Mouse (Mus musculus) layer of hippocampus, postnatal 25 days (tissue): ENCODE data around the gene Spice1. TPM values are rescaled to one million over a fixed set of nuclear protein-coding genes. Genes with fewer than 3 reads are reported as not detected.
A peak's percentile ranks its signal among the peaks of the same experiment; 100 is the strongest.

Experiments used
- DNase-seq, 2 experiments: peaks; one replicate each; pipeline ENCODE4 v3.0.0; 2022; ENCODE audit warnings: mixed read lengths in 2 of 2, low spot score in 1 of 2; ENCODE audit errors: extremely low spot score in 1 of 2
- total RNA-seq, 2 experiments: library from RNA; stranded (reverse); gene quantifications; 2 replicates each; pipeline ENCODE4 v1.2.3; 2021

Gene Spice1
- total RNA-seq, 2 experiments from 2014 or later: 15.7 to 19.1 TPM

DNA sequence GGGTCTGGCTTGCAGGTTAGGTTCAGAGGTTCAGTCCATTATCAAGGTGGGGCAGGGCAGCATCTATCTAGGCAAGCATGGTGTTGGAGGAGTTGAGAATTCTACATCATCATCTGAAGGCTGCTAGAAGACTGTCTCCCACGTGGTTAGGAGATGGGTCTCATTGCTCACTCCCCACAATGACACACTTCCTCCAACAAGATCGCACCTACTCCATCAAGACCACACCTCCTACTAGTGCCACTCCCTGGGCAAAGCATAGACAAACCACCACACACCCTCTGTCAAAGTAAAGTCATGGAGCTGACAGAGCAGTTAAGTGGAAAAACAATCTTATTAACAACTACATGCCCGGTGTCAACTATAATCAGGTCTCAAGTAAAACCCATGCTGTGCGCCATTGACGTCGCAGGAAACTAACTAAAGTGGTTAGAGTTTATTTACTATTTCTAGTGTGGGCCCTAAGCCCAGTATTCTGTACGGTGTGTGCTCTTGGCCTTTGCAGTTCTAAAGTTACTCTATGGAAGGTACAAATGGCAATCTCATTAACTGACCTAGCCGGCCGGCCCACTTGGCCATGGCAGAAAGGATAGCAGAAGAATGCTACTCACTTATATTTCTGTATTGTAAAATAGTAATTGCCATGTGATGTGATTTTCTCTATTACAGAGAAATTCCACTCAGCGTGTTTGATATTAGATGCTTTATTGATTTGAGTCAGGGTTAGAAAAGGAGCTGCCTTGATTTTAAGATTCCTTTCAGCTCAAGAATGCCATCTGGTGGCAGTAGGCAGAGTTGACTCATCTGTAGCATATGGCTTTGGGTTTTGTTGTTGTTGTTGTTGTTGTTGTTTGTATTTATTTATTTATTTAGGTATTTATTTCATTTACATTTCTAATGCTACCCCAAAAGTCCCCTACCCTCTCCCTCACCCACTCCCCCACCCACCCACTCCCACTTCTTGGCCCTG is 15.3 kb downstream of the Spice1 start:
- peak in 1 of 2 experiments; percentile 35 for DNase-seq

DNA sequence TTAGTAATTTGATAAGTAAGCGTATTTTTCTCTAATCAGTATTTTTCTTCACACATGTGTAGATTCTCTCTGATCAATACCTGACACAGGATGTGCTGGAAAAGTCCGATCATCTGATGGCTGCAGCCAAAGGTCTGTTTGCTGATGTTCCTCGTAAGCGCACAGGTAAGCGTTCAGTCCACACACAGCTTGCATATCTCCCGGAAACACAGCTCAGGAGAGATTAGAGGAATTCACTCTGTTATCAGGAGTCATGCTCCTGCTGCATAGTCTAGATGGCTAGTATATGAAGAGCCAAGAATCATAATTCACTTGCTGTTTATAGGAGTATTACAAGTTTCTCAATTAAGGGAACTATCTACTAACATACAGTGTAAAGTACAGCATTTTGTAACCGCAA is 18.6 kb downstream of the Spice1 start:
- no peak for DNase-seq

DNA sequence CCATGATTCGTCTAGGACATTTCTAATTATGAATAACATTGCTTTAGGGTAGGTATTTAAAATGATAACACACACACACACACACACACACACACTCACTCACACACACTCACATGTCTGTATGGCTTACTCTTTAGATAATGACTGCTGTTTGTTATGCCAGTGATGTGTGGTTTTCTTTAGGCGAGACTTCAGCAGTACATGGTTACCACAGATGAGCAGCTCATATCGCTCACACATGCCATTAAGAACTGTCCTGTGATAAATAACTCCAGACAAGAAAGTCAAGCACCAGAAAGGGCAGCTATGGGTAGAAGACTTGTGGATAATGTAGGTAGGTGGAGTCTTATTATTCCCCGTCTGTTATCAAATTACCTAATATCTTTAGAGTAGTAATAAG is 28.5 kb downstream of the Spice1 start:
- DNase-seq: no peak

DNA sequence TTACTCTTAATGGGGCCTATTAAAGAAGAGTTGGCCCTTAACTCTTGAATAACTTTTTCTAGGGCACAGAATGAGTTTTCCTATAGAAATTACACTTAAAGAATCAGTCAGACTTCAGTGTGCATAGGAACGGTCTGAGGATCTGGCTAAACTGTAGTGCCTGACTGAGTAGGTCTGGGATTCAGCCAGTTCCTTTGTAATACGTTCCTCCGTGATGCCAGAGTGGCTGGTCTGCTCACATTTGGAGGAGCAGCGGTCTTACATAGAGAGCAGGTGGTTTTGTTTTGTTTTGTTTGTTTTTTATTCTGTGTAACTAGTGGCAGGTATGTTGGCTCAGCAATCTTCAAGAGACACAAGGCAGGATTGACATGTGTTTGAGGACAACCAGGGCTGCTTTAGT is 33.1 kb downstream of the Spice1 start:
- no peak for DNase-seq

DNA sequence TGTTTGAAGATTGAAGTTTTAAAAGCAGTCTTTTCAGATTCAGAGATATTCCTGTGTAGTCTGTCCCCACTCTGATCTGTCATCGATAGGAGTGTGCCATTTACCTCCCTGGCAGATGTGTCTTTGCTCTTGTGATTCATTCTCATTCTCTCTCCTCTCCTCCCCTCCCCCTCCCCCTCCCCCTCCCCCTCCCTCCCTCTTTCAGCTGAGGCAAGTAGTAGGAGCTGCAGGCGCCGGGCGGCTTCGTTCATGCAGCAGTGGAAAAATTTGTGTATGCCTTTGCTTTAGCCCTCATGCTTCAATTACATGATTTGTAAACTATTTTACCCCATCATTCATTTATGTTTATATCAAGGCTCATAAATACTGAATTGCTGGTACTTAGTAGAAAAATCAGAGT is 34.7 kb downstream of the Spice1 start:
- no peak for DNase-seq

DNA sequence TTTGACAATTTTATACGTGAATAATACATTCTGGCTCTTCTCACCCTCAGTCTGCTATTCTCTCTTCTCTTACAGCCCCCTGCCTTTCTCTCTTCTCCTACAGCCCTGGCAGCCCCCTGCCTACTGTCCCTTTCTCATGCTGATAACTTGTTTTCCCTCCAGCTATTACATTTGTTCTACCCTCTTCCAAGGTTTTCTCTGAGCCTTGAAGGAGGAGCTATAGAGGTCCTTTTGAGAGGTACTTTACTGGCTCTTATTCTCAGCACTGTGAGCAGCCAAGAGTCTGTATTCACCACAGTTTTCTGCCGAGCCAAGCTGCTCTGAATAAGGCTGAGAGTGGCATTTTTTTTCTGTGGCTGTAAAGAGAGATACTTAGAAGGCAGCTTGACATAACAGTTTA is 36.6 kb downstream of the Spice1 start:
- no peak for DNase-seq

DNA sequence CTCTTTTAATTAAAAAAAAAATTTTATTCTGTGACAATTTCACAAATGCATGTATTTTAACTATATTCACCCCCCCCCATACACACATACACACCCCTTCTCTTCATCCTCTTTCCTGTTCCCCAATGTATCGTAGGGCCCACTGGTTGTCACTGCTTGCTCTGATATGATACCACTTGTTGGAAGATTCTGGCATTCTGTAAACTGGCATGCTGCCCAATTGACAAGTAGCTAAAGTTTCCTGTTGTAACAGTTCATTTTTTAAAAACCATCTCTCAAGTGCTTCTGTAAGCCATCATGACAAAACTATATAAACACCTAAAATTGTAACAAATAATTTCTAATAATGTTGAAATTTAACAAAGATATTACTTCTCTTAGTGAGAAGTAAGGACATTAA is 37.3 kb downstream of the Spice1 start:
- DNase-seq: no peak

DNA sequence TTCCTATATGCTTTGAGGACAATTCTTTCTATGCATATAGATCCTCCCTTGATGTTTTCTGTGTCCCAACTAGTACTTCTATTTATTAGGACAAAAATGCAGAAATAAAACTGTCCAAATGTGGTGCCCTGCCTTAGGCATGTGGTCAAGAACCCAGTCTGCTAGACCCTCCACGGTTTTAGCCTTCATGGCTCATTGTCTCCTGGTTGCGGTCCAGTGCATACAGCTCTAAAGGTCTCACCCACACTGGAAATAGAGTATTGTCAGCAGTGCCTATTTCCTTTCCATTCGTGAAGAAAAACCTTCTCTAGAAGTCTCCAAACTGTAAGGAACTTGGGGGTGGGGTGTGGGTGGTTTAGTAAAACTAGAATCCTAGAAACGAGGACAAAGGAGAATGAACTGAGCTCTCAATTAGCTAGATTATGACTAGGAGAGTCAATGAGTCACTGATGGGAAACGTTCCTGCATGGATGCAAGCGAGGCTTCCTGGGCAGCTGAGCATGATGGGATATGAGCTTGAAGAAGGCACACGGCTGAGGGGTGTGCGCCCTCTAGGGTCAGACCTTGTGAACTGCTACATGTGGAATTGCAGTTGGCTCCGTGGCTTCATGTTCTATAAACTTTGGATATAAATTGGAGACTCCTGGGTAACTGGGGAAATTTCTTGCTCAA is 45.1 kb downstream of the Spice1 start:
- DNase-seq: peak in 1 of 2 experiments; percentile 41

DNA sequence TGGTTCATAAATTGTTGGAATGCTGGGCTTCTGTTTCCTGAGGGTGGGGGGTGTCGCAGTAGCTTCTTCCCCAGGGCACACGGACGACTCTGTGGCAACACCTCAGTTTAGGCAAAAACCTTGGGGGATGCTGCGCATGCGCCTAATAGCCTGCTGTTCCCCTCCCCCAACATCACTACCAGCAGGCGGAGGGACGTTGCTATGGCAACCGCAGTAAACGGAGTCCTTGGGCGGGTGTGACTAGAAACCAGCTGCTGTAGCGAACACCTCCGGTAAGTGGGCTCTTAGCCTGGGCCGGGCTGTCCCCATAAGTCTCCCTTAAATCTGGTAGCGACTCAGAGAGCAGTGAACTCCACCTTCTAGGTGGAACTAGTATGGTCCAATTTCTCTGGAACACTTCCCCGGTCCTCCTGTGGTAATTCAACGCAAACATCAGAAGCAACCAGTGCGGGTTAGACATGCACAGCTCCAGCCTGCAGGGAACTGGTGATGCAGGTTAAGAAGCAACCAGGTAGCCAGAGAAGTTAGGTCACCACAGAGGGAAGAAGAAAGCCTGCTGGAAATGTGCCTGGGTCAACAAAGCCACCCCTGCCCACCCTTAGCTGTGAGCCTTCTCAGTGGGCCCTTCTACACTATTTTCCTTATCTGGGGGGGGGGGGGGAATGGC is 47.8 kb downstream of the Spice1 start, which contains the start of gene Cfap44:
TSS of gene Cfap44 (plus strand) at position 220 of the 667 bp plus-strand sequence.
- peak; percentile 75 to 81 for DNase-seq

DNA sequence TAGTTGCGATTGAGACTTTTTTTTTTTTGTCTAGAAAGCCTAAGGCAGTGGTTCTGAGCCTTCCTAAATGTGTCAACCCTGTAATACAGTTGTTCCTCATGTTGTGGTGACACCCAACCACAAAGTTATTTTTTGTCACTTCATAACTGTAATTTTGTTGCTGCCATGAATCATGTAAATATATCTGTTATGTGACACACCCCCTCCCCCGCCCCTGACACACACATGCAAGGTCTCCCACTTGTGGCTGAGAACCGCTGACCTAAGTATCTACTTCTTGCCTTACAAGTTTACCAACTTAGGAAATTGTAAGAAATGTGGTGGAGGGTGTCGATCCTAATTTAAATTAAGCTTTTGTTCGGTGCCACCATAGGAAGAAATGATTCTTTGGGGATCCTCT is 58.0 kb downstream of the Spice1 start:
- no peak for DNase-seq

DNA sequence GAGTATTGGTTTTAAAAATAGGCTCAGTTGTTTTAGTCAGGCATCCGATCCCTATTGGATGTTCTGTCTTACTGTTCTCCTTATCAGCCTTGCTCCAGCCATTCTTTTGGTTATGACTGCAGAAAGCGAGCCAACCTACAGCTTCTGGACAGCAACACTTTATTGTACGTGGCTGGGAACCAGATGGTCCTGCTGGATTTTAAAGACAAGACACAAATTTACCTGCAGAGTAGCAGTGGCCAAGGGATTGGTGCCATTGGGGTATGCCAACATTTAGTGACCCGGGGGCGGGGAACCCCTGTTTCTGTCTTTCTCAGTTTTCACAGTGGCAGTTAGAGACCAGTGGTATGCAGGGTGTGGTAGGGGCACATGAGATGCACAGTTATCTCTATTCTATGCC is 60.3 kb downstream of the Spice1 start:
- no peak for DNase-seq

DNA sequence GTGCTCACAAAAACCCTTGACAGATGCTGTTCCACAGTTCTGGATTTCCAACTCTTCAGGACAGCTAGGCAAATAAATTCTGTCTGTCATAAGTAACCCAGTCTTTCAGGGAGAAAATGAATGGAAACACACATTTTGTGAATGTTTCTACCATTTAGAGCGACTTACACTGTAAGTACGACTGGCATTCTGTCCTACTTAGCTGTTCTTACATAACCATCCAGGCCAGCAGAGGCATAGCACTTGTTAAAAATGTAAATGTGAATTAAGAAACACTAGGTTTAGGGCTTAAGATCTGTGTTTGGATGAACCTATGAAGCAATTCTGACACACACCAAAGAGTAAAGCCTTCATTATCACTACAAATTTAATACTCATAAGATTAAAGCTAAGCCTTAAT is 61.4 kb downstream of the Spice1 start:
- DNase-seq: no peak

DNA sequence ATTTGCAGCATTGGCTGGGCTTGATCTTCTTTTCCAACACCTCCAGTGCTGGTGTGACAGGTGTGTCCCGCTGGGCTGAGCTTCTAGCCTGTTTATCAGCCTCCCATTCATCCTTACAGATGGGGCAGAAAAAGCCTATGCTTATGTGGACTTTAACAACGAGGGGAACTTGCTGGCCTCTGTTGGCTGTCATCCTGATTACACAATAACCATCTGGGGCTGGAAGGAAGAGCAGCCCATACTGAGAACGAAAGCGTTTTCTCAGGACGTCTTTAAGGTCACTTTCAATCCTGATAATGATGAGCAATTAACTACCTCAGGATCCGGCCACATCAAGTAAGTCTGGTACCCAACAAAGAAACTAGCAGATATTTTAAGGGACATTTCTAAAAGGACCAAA is 63.3 kb downstream of the Spice1 start:
- no peak for DNase-seq

DNA sequence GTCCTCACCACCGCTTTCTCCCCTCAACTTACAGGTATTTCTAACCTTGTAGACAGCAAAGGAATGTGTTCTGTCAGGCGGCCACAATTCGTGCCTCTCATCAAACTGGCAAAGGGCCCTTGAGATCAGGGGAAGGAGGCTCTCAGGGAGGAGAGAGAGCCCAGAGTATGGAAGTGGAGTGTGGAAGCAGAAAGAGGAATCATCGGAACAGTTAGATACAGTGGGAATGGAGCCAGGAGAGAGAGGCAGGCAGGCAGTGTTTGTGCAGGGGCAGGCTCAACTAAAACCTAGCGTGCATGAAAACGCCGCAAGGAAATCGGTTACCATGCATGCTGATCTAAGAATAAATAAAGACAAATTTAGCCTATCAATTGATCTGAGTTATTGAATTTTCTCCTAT is 70.7 kb downstream of the Spice1 start:
- no peak for DNase-seq

DNA sequence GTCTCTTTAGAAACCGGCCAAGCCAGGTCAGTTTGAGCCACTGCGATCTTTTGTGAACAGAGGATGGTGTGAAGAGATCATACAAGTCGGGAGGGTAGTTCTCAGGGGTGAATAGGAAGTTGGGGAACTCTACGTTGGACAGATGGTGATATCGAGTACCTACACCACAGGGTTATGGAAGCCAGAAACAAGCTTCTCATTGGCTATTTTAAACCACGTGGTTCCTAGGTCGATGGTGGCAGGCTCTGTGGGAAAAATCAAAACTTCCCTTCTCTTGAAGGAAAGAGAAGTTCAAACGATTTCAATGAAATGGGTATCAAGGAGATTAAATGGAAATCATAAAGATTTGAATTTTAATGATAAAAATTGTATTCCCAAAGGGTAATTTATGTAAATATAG is 74.8 kb downstream of the Spice1 start:
- DNase-seq: no peak

DNA sequence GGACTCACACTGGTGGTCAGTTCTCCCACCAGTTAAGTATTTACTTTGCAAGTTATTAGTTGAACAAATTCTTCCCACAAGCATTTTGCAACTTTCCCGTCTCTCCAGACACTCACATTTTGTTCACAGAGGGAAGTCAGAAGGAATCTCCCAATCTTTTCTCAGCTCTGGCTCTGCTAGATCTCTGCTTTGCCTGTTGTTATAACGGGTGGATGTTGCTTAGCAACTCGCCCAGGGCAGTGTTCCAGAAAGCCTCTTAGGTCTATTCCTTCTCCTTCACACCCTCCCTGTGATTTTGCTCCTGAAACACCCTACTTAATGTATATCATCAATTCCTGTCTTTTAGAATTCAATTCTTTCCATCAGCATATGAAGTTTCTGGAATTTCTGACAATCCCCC is 76.6 kb downstream of the Spice1 start:
- DNase-seq: peak in 1 of 2 experiments; percentile 42

DNA sequence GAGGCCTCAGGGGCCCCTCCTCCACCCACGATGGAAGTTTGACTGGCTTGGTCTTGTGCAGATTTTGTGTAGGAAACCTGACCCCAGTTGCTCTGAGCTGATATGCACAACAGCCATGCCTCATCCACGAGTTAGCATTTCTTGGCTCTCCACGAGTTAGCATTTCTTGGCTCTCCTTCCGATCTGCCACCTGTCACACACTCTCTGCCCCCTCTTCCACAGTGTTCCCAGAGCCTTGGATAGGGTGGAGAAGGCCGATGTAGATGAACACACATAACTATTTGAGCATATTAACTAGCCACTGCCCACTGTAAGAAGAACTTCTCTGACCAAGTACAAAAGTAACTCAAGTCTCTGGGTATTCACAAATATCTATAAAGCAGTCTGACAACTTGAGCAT is 81.5 kb downstream of the Spice1 start:
- DNase-seq: no peak

DNA sequence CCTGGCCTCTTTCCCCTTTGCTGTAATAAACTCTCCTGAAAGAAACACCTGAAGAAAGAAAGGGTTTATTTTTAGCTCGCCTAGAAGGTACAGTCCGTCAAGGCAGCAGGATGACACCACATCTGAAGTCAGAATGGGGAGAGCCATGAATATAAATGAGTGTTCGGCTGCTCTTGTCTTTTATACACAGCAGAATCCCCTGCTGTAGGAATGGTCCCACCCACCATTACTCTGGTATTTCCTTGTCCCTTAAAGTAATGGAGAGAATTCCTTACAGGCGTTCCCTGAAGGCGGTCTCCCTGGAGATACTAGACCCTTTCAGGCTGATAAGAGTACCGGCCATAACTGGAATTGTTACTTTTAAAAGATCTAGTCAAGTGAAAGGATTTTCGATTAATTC is 83.1 kb downstream of the Spice1 start:
- DNase-seq: no peak

DNA sequence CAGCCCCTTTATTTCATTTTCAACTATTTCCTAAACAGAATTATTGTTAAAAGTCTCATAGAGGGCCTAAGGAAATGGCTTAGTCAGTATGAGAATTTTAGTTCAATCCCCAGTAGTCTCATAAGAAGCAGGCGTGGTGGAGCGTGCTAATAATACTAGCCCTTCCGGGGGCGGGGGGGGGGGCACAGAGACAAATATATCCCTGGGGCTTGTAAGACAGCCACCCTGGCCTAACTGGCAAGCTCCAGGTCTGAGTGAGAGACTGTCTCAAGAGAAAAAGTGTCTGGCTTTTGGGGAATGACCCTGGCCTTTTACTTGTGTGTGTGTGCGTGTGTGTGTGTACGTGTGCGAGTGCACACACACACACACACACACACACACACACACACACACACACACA is 88.0 kb downstream of the Spice1 start:
- DNase-seq: no peak

DNA sequence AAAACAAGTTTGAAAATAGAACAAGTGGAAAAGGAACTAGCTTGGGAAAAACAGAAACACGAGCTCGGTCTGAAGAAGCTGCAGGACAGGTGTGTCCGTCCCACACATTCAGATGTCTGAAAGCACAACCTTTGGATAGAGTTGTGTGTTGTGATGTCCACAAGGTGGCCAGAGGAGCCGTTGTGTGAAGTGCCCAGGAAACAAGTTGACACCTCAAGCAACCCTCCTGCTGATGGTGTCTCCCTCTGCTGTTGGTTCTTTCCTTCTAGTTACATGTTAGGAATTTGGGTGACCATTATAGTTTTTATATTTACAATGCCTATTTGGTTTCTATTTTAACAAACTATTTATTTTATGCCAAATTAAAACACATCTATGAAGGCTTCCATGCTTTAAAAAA is 88.6 kb downstream of the Spice1 start:
- DNase-seq: no peak
